Mouse (Mus musculus) retina, adult 2 months (tissue): ENCODE data around the gene Gm3435.
"Not testable (repeated sequence)": the region's sequence is repeated elsewhere in the genome, so short reads cannot be mapped to it uniquely, and the experiment has no call there.

ENCODE experiments used
- DNase-seq: peaks from one replicate; pipeline ENCODE4 v3.0.0-alpha.2; 2012; ENCODE audit warnings: low read depth, low spot score

Gm3435 gene

DNA sequence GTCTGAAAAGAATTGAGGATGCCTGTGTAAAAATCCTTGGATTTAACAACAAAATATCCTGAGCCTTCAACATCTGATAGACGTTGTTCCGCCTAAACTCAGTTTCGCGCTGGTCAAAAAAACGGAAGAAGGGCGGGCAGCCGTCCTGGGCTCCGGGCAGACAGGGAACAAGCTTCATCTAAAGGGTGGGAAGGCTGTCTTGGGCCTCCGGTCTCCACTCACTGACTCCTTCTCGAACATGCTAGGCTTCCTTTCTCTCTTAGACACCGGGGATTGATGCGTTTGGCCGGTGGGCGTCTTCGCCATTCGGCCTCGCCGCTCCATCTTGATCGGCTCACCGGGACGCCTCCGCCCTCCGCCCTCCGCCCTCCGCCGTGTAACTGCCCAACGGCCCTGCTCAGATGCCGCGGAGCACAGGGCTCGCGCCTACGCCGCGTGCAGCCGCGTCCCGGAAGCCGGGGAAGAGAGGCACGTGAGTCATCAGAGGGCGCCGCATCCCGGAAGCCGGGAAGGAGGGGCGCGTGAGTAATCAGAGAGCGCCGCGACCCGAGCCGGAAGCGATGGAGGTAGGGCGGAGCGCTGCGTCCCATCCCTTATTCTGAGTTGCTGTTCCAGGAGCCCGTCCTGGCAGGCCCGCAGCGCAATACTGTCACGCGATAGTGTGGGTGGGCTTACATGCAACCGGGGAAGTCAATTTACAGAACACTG is at the start of gene Gm3435:
Gene Gm3435 (plus strand): TSS at position 471 of the 708 bp plus-strand sequence.
- not testable (repeated sequence) for DNase-seq

DNA sequence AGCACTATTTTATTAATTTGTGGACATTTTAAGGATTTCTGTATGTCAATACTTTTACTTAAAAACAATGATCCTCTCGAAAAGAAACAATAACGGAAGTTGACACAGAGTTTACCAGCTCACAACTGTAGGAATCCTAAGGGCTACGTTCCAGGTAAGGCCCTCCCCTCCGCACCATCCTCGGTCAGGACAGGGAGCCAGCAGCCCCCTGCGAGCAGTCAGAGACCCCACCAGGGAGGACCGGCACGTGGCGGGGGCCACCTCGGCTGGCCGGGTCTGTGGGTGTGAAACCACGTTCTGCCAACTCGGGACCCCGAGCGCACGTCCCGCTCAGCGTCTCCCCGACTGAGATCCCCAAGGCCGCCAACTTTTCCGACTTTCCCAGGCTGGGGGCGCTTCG is 49.5 kb upstream of the Gm3435 start:
- no peak for DNase-seq

DNA sequence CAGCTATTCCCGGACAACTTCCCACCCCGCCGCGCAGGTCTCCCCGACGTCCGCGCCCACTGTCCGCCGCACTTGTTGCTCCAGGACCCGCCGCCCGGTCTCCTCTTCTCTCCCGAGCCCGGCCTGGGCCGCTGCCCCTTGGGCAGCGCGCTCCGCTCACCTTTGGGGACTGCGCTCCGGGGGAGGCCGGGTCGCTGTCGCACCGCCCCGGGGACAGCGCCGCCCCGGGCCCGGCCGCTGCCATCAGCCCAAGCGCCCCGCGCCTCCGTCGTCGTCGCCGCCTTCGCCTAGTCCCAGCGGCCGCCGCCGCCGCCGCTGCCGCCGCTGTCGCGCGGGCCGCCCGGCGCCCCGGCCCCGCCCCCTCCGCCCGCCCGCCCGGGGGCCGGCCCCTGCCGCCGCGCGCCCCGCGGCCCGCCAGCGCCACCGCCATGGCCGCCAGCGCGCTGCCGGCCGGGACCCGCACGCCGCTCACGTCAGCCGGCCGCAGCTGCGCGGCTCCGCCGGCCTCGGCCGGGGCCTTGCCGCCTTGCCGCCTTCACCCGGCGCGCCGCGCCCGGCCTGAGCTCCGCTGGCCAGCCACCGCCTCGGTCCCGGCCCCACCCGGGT is 48.9 kb upstream of the Gm3435 start, which contains the start of gene Phf10:
Gene Phf10 (minus strand): TSS at position 323 of the 606 bp plus-strand sequence.
- DNase-seq = not testable (repeated sequence)

- DNase-seq = not testable (repeated sequence)
These were observed 48.3 kb upstream of the Gm3435 start for GRCm38 (mm10) chr17:14961557-14962154.

DNA sequence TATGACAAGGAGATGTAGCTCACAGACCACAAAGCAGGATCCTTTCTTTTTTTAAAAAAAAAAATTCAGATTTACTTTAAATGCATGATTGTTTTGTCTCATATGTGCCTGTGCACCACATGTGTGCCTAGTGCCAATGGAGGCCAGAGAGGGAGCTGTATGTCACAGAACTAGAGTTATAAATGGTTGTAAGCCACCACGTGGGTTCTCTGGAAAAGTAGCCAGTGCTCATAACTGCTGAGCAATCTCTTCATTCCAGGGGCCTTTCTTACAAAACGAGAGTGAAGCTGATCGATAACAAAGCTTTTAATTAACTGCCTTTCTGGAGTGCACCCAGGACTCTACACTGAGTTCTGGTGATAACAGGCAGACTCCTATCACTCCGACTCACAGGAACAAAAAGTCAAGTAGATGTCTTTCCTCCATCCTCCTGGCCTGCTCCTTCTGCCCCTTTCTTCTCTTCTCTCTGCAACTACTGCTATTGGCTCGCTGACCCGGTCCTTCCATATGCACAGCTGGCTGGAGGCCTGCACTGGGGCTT is 41.5 kb upstream of the Gm3435 start:
- DNase-seq = not testable (repeated sequence)

DNA sequence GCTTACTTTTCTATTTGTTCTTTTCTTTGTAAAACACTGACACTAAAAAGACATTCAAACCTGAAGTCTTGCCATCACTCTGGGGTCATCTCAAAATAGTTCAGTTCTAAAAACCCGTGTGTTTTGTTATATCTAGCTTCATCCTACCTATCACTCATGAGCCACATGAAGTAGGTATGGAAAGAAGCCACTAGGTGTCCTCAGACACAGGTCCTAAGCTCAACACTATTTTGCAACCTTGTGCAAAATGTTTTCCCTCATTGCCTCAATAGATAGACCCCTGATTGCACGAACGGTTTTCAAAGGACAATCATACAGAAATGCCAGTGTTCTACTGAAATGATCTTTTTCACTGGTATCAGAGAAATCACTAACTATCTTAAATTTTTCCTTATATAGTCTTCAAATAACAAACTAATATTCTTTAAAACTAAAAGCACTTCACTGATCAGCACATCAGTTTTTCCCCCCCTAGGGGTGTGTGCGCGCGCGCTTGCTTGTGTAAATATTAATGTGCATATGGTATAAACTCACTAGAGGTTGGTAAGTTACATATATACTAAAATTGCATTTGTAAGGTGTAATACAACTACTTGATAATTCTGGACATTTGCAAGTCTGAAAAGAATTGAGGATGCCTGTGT is 32.1 kb upstream of the Gm3435 start:
- not testable (repeated sequence) for DNase-seq

DNA sequence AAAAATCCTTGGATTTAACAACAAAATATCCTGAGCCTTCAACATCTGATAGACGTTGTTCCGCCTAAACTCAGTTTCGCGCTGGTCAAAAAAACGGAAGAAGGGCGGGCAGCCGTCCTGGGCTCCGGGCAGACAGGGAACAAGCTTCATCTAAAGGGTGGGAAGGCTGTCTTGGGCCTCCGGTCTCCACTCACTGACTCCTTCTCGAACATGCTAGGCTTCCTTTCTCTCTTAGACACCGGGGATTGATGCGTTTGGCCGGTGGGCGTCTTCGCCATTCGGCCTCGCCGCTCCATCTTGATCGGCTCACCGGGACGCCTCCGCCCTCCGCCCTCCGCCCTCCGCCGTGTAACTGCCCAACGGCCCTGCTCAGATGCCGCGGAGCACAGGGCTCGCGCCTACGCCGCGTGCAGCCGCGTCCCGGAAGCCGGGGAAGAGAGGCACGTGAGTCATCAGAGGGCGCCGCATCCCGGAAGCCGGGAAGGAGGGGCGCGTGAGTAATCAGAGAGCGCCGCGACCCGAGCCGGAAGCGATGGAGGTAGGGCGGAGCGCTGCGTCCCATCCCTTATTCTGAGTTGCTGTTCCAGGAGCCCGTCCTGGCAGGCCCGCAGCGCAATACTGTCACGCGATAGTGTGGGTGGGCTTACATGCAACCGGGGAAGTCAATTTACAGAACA is 31.5 kb upstream of the Gm3435 start, which contains the start of the genes 9030025P20Rik and Gm3417:
Gene 9030025P20Rik (plus strand): TSS at position 107 of the 677 bp plus-strand sequence.
Gene Gm3417 (minus strand): TSS at position 429 of the 677 bp plus-strand sequence.
- DNase-seq = not testable (repeated sequence)

GRCm38 (mm10) chr17:14990116-14990702 is 19.8 kb upstream of the Gm3435 start:
- not testable (repeated sequence) for DNase-seq

- not testable (repeated sequence) for DNase-seq
These were observed 17.3 kb upstream of the Gm3435 start for GRCm38 (mm10) chr17:14992522-14993138.

- DNase-seq = not testable (repeated sequence)
These were observed 16.7 kb upstream of the Gm3435 start for GRCm38 (mm10) chr17:14993139-14993832.

DNA sequence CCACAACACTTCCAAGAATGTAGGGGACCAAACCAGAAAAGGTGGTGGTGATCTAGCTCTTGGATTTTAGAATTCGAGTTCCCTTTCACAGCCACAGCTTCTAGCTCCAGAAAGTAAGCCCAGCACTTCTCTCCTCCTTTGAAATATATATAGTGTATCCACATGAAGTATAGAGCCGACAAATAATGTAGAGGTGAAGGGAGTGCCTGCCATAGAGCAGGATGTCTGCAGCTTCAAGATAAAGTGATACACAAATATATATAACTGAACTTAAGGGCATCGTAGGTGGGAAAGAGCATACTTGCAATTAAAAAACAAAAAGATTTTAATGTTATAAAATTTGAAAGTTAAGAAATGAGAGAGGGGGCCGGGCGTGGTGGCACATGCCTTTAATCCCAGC is 15.8 kb upstream of the Gm3435 start:
- DNase-seq = not testable (repeated sequence)

DNA sequence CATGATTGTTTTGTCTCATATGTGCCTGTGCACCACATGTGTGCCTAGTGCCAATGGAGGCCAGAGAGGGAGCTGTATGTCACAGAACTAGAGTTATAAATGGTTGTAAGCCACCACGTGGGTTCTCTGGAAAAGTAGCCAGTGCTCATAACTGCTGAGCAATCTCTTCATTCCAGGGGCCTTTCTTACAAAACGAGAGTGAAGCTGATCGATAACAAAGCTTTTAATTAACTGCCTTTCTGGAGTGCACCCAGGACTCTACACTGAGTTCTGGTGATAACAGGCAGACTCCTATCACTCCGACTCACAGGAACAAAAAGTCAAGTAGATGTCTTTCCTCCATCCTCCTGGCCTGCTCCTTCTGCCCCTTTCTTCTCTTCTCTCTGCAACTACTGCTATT is 9.9 kb upstream of the Gm3435 start:
- not testable (repeated sequence) for DNase-seq

- DNase-seq = not testable (repeated sequence)
These were observed 888 bp upstream of the Gm3435 start for GRCm38 (mm10) chr17:15009088-15009487.

DNA sequence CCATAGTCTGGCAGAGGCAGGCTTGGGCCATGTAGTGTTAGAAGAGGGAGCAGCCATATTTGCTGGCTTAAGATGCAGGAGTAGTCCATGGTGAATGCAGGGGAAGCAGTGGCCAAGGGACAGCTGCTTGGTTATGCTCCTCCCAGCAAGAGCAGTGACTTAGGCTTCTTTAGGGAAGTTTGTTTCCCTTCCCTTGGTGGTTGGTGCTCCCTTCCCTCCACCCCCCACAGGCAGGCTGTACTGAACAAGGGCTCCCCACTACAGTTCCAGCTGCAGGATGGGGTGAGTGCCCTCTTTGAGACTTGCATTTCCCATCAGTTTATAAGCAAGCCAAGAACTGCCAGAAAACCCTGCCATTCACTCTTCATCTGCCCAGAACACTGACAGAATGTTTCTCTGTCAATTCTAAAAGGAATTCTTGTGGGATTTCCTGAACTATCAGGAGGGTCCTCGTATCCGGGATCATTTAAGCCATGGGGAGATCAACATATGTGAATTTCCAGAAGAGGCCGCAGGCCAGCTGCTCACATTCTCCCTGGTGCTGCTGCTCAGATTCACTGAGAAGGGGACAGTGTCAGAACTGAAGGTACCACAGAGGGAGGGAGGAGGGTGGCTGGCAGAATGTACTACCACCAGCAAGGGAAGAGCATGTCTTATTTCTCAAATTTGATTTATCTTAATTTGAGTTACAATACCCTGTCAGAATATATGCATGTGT is 11.7 kb downstream of the Gm3435 start:
- DNase-seq = not testable (repeated sequence)

- DNase-seq = not testable (repeated sequence)
These were observed 14.0 kb downstream of the Gm3435 start for GRCm38 (mm10) chr17:15023878-15024492.

- DNase-seq = not testable (repeated sequence)
These were observed 14.7 kb downstream of the Gm3435 start for GRCm38 (mm10) chr17:15024502-15025193.

DNA sequence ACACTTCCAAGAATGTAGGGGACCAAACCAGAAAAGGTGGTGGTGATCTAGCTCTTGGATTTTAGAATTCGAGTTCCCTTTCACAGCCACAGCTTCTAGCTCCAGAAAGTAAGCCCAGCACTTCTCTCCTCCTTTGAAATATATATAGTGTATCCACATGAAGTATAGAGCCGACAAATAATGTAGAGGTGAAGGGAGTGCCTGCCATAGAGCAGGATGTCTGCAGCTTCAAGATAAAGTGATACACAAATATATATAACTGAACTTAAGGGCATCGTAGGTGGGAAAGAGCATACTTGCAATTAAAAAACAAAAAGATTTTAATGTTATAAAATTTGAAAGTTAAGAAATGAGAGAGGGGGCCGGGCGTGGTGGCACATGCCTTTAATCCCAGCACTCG is 15.5 kb downstream of the Gm3435 start:
- not testable (repeated sequence) for DNase-seq

DNA sequence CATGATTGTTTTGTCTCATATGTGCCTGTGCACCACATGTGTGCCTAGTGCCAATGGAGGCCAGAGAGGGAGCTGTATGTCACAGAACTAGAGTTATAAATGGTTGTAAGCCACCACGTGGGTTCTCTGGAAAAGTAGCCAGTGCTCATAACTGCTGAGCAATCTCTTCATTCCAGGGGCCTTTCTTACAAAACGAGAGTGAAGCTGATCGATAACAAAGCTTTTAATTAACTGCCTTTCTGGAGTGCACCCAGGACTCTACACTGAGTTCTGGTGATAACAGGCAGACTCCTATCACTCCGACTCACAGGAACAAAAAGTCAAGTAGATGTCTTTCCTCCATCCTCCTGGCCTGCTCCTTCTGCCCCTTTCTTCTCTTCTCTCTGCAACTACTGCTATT is 21.4 kb downstream of the Gm3435 start:
- DNase-seq = not testable (repeated sequence)
